ENCODE assay signal across 8 mouse cellular contexts in the genomic region with DNA sequence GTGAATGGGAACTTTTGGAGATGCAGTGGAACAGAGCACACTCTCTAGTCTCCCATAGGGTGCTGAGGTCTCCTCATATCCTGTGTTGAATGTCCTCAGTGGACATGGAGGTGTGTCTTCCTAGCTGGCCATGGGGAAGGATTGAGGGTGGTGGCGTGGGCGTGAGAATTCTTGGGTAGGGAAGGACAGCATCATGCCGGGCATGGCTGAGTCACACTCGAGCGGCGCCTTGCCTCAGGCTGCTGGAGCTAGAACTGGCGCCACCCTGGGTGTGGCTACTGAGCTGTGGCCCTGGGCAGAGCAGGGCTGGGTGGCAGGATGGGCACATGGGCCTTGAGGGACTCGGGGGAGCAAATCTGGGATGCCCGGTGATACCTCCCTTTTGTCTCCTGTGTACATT. TPM values are rescaled to one million over a fixed set of nuclear protein-coding genes. Genes with fewer than 3 reads are reported as not detected.
DNase-seq lines count a peak whose midpoint lies in the region; ATAC-seq and TF ChIP-seq lines count a peak whose summit lies in the region.

No protein-coding gene starts in this region.

- H3K9ac ChIP-seq in embryonic facial prominence, embryonic 12.5 days, result no peak overlapping the region
- peak overlapping the region; percentile 90 for H3K9ac ChIP-seq in heart, postnatal 0 days (replicated peaks; ENCODE audit: low read depth, low read length)
- H3K9ac ChIP-seq in midbrain, embryonic 15.5 days, result no peak overlapping the region

- no peak for TF ChIP-seq CTCF in heart, postnatal 0 days (IDR thresholded peaks at IDR 0.05; ENCODE audit: low read depth)

- WGBS in embryonic facial prominence, embryonic 12.5 days, result 89% methylated on average over 9 of the region's 9 CpGs
- 43% methylated on average over 9 of the region's 9 CpGs for whole genome bisulfite sequencing in heart, postnatal 0 days
- WGBS in limb, embryonic 10.5 days, result 92% methylated on average over 9 of the region's 9 CpGs
- 90% methylated on average over 9 of the region's 9 CpGs for WGBS in midbrain, embryonic 15.5 days

- peak overlapping the region; percentile 94 for H3K4me2 ChIP-seq in embryonic facial prominence, embryonic 12.5 days (replicated peaks)
- peak overlapping the region; percentile 85 for H3K4me2 ChIP-seq in heart, postnatal 0 days (ENCODE audit: low read depth, low read length)
- H3K4me2 ChIP-seq in midbrain, embryonic 15.5 days, result peak overlapping the region; percentile 74; the same call in 1 of the 2 replicates

- no peak for ATAC-seq in embryonic facial prominence, embryonic 12.5 days (ENCODE audit: insufficient number of reproducible peaks, insufficient read depth, low FRiP score, low TSS enrichment)
- ATAC-seq in heart, postnatal 0 days (ENCODE audit: insufficient read depth, low read depth), result no peak
- ATAC-seq in midbrain, embryonic 15.5 days (replicated peaks), result no peak

- DNase-seq in right cerebral cortex, adult 18-20 months, result peak; percentile 76
- DNase-seq in right cerebral cortex, postnatal 10 days (ENCODE audit: low spot score in 2 of 2), result no peak
- DNase-seq in heart, postnatal 0 days (ENCODE audit: low spot score), result no peak
- no peak for DNase-seq in limb, embryonic 10.5 days (ENCODE audit: low spot score)
- no peak for DNase-seq in embryo, embryonic 10.5 days (ENCODE audit: low spot score)
- no peak for DNase-seq in cerebellum, adult 9-11 months

- no peaks in the 10 kb centered on the region for H3K27me3 ChIP-seq in embryonic facial prominence, embryonic 12.5 days
- no peaks in the 10 kb centered on the region for H3K27me3 ChIP-seq in heart, postnatal 0 days (ENCODE audit: control insufficient read depth, insufficient read depth, low read length)
- no peaks in the 10 kb centered on the region; the same call in 1 of the 2 replicates for H3K27me3 ChIP-seq in limb, embryonic 10.5 days (ENCODE audit: low read depth, poor library complexity, severe bottlenecking)
- peaks cover 16% of the 10 kb centered on the region for H3K27me3 ChIP-seq in midbrain, embryonic 15.5 days (replicated peaks)

- peaks cover 63% of the 10 kb centered on the region for H3K4me1 ChIP-seq in embryonic facial prominence, embryonic 12.5 days
- peaks cover 45% of the 10 kb centered on the region for H3K4me1 ChIP-seq in heart, postnatal 0 days (ENCODE audit: control insufficient read depth, insufficient read depth)
- peaks cover 72% of the 10 kb centered on the region for H3K4me1 ChIP-seq in limb, embryonic 10.5 days
- H3K4me1 ChIP-seq in midbrain, embryonic 15.5 days, result peaks cover 43% of the 10 kb centered on the region

- H3K36me3 ChIP-seq in embryonic facial prominence, embryonic 12.5 days, result no peaks in the 10 kb centered on the region; the same call in 1 of the 2 replicates
- H3K36me3 ChIP-seq in heart, postnatal 0 days (replicated peaks; ENCODE audit: control insufficient read depth, insufficient read depth, low read length), result peaks cover 26% of the 10 kb centered on the region
- H3K36me3 ChIP-seq in limb, embryonic 10.5 days, result peaks cover 26% of the 10 kb centered on the region
- no peaks in the 10 kb centered on the region for H3K36me3 ChIP-seq in midbrain, embryonic 15.5 days (replicated peaks)

- TF ChIP-seq EP300 in heart, postnatal 0 days (IDR thresholded peaks at IDR 0.05; ENCODE audit: low read depth), result peak; percentile 30; the same call in 1 of the 2 replicates

- H3K27ac ChIP-seq in embryonic facial prominence, embryonic 12.5 days, result peak overlapping the region; percentile 98; the same call in 1 of the 2 replicates
- H3K27ac ChIP-seq in heart, postnatal 0 days (ENCODE audit: low read depth), result peak overlapping the region; percentile 99
- peak overlapping the region; percentile 96 for H3K27ac ChIP-seq in limb, embryonic 10.5 days
- no peak overlapping the region for H3K27ac ChIP-seq in midbrain, embryonic 15.5 days

- H3K4me3 ChIP-seq in embryonic facial prominence, embryonic 12.5 days, result peak overlapping the region; percentile 66; the same call in 1 of the 2 replicates
- peak overlapping the region; percentile 79 for H3K4me3 ChIP-seq in heart, postnatal 0 days (ENCODE audit: low read depth, low read length)
- H3K4me3 ChIP-seq in limb, embryonic 10.5 days, result peak overlapping the region; percentile 78
- H3K4me3 ChIP-seq in midbrain, embryonic 15.5 days, result no peak overlapping the region

- H3K9me3 ChIP-seq in embryonic facial prominence, embryonic 12.5 days, result no peaks in the 10 kb centered on the region
- no peaks in the 10 kb centered on the region for H3K9me3 ChIP-seq in heart, postnatal 0 days (replicated peaks; ENCODE audit: control insufficient read depth, low read length)
- no peaks in the 10 kb centered on the region for H3K9me3 ChIP-seq in limb, embryonic 10.5 days (replicated peaks)
- H3K9me3 ChIP-seq in midbrain, embryonic 15.5 days, result no peaks in the 10 kb centered on the region

RNA-seq across cellular contexts. Expression of a gene that starts 17.4 kb away (rescaled TPM):
- polyA plus RNA-seq in embryonic facial prominence, embryonic 12.5 days (2016; fragmentation: Nextera tagmentation; extraction: Ambion mirVana), result 5.4 and 7.2 TPM in 2 replicates
- 1.4 TPM in 1 of 2 replicates, not detected in the other for total RNA-seq in heart, postnatal 0 days (2014; rRNA removed; ENCODE audit: low replicate concordance)
- 4.6 and 6.0 TPM in 2 replicates for polyA plus RNA-seq in heart, postnatal 0 days (2015; fragmentation: Nextera tagmentation; extraction: Ambion mirVana)
- 3.1 and 3.2 TPM in 2 replicates for polyA plus RNA-seq in limb, embryonic 10.5 days (2016; fragmentation: Nextera tagmentation; extraction: Ambion mirVana)
- 8.1 and 8.5 TPM in 2 replicates for polyA plus RNA-seq in midbrain, embryonic 15.5 days (2015; fragmentation: Nextera tagmentation; extraction: Ambion mirVana)

RNA-seq across cellular contexts. Expression of a gene that starts 34.4 kb away (rescaled TPM):
- 32.4 and 32.9 TPM in 2 replicates for polyA plus RNA-seq in embryonic facial prominence, embryonic 12.5 days (2016; fragmentation: Nextera tagmentation; extraction: Ambion mirVana)
- total RNA-seq in heart, postnatal 0 days (2014; rRNA removed; ENCODE audit: low replicate concordance), result 23.8 and 31.4 TPM in 2 replicates
- polyA plus RNA-seq in heart, postnatal 0 days (2015; fragmentation: Nextera tagmentation; extraction: Ambion mirVana), result 4.6 and 5.8 TPM in 2 replicates
- polyA plus RNA-seq in limb, embryonic 10.5 days (2016; fragmentation: Nextera tagmentation; extraction: Ambion mirVana), result 40.1 and 44.4 TPM in 2 replicates
- polyA plus RNA-seq in midbrain, embryonic 15.5 days (2015; fragmentation: Nextera tagmentation; extraction: Ambion mirVana), result 33.2 and 33.3 TPM in 2 replicates

RNA-seq across cellular contexts. Expression of a gene that starts 47.1 kb away (rescaled TPM):
- 322 and 341 TPM in 2 replicates for polyA plus RNA-seq in embryonic facial prominence, embryonic 12.5 days (2016; fragmentation: Nextera tagmentation; extraction: Ambion mirVana)
- 90.3 and 93.2 TPM in 2 replicates for total RNA-seq in heart, postnatal 0 days (2014; rRNA removed; ENCODE audit: low replicate concordance)
- polyA plus RNA-seq in heart, postnatal 0 days (2015; fragmentation: Nextera tagmentation; extraction: Ambion mirVana), result 382 and 414 TPM in 2 replicates
- polyA plus RNA-seq in limb, embryonic 10.5 days (2016; fragmentation: Nextera tagmentation; extraction: Ambion mirVana), result 420 and 449 TPM in 2 replicates
- polyA plus RNA-seq in midbrain, embryonic 15.5 days (2015; fragmentation: Nextera tagmentation; extraction: Ambion mirVana), result 225 and 244 TPM in 2 replicates

RNA-seq across cellular contexts. Expression of a gene that starts 54.6 kb away (rescaled TPM):
- polyA plus RNA-seq in embryonic facial prominence, embryonic 12.5 days (2016; fragmentation: Nextera tagmentation; extraction: Ambion mirVana), result 2.0 and 2.4 TPM in 2 replicates
- total RNA-seq in heart, postnatal 0 days (2014; rRNA removed; ENCODE audit: low replicate concordance), result 0.43 TPM in 1 of 2 replicates, not detected in the other
- polyA plus RNA-seq in heart, postnatal 0 days (2015; fragmentation: Nextera tagmentation; extraction: Ambion mirVana), result 0.34 and 0.48 TPM in 2 replicates
- 1.5 and 2.3 TPM in 2 replicates for polyA plus RNA-seq in limb, embryonic 10.5 days (2016; fragmentation: Nextera tagmentation; extraction: Ambion mirVana)
- polyA plus RNA-seq in midbrain, embryonic 15.5 days (2015; fragmentation: Nextera tagmentation; extraction: Ambion mirVana), result 2.5 and 2.9 TPM in 2 replicates

RNA-seq across cellular contexts. Expression of a gene that starts 54.7 kb away (rescaled TPM):
- 70.2 and 71.2 TPM in 2 replicates for polyA plus RNA-seq in embryonic facial prominence, embryonic 12.5 days (2016; fragmentation: Nextera tagmentation; extraction: Ambion mirVana)
- total RNA-seq in heart, postnatal 0 days (2014; rRNA removed; ENCODE audit: low replicate concordance), result 25.8 and 74.7 TPM in 2 replicates
- polyA plus RNA-seq in heart, postnatal 0 days (2015; fragmentation: Nextera tagmentation; extraction: Ambion mirVana), result 37.3 and 39.2 TPM in 2 replicates
- 75.0 and 83.0 TPM in 2 replicates for polyA plus RNA-seq in limb, embryonic 10.5 days (2016; fragmentation: Nextera tagmentation; extraction: Ambion mirVana)
- 49.4 and 50.9 TPM in 2 replicates for polyA plus RNA-seq in midbrain, embryonic 15.5 days (2015; fragmentation: Nextera tagmentation; extraction: Ambion mirVana)
